Mouse (Mus musculus) hindbrain, embryonic 16.5 days (tissue): Measurements from ENCODE around the gene Zfp950. TPM values are rescaled to one million over a fixed set of nuclear protein-coding genes. Genes with fewer than 3 reads are reported as not detected.

Experiments
- ATAC-seq: fragments of 200-750 bp; cut with Nextera tagmentation; 2 replicates; pipeline ENCODE4 v1.8.0; 2017; ENCODE audit warnings: moderate TSS enrichment, moderate library complexity
- H3K27ac ChIP-seq: fragments of 300-500 bp; sonication (generic); 2 replicates; pipeline ENCODE4 v1.5.1; 2014; ENCODE audit warnings: low read depth, mild to moderate bottlenecking, control low read depth, low read length, moderate library complexity
- H3K27me3 ChIP-seq: fragments of 300-500 bp; sonication (generic); replicated peaks from 2 replicates; pipeline ENCODE4 v1.6.1; 2014; ENCODE audit warnings: low read length; ENCODE audit not compliant: control insufficient read depth, insufficient read depth
- H3K36me3 ChIP-seq: fragments of 300-500 bp; sonication (generic); 2 replicates; pipeline ENCODE4 v1.6.1; 2014; ENCODE audit warnings: mild to moderate bottlenecking, low read length, moderate library complexity, mixed read lengths; ENCODE audit not compliant: control insufficient read depth, insufficient read depth
- H3K4me1 ChIP-seq: fragments of 300-500 bp; sonication (generic); 2 replicates; pipeline ENCODE4 v1.6.1; 2014; ENCODE audit warnings: low read depth, low read length; ENCODE audit not compliant: control insufficient read depth, insufficient read depth
- H3K4me2 ChIP-seq: fragments of 300-500 bp; sonication (generic); 2 replicates; pipeline ENCODE4 v1.6.1; 2014; ENCODE audit warnings: mild to moderate bottlenecking, low read length, control low read depth, moderate library complexity
- H3K4me3 ChIP-seq: fragments of 300-500 bp; sonication (generic); 2 replicates; pipeline ENCODE4 v1.5.1; 2014; ENCODE audit warnings: mild to moderate bottlenecking, low read length, control low read depth, moderate library complexity
- H3K9ac ChIP-seq: fragments of 300-500 bp; sonication (generic); 2 replicates; pipeline ENCODE4 v1.6.1; 2014; ENCODE audit warnings: low read depth, mild to moderate bottlenecking, control low read depth, low read length, moderate library complexity
- H3K9me3 ChIP-seq: fragments of 300-500 bp; sonication (generic); 2 replicates; pipeline ENCODE4 v1.6.1; 2014; ENCODE audit warnings: mild to moderate bottlenecking, low read length, moderate library complexity; ENCODE audit not compliant: control insufficient read depth
- WGBS: fragments of 180-500 bp; shearing (Covaris S2); extraction: QIAGEN DNeasy Blood & Tissue Kit; methylation state at CpG from one replicate; pipeline ENCODE4 v1.1.7; 2014; 5-methylcytosine and 5-hydroxymethylcytosine counted together
- polyA plus RNA-seq: library from polyadenylated mRNA; unstranded; fragments of >200 nt; fragmentation: Nextera tagmentation; extraction: Ambion mirVana; gene quantifications from 2 replicates; pipeline ENCODE4 v1.2.1, GENCODE M21; 2015

The Zfp950 gene
- polyA plus RNA-seq, 1 experiment from 2014 or later = 47.8 TPM

- H3K4me1 ChIP-seq = no peaks in the 10 kb centered on the region
- H3K36me3 ChIP-seq = 0 out of 2 replicates have a peak, but pooled peaks cover 3% of the 10 kb centered on the region
- H3K27ac ChIP-seq = no peak overlapping the region
- H3K9ac ChIP-seq = no peak overlapping the region
- WGBS = 91% methylated on average over 3 of the region's 3 CpGs
- no peak for ATAC-seq
- H3K4me2 ChIP-seq = no peak overlapping the region
- H3K4me3 ChIP-seq = no peak overlapping the region
- no peaks in the 10 kb centered on the region for H3K27me3 ChIP-seq
- no peaks in the 10 kb centered on the region for H3K9me3 ChIP-seq
Measured at GRCm38 (mm10) chr19:61078622-61079021, 62.0 kb downstream of the Zfp950 start.

DNA sequence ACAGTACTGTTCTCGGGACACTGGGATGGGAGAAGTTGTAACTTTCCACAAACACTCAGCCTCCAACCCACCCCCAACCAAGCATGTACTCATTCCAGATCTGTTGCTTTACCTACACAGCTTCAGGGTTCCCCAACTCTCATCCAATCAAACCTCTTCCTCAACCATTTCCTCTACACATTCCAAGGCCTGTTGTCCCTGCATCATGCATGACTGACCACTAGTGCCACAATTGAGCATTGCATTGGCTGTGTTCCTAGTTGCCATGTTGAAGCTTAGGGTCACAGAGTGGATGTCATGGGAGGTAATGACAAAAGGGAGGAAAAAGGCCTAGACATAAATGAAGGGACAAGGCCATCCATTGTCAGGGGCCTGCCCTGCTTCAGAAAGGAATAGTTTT is 75.6 kb downstream of the Zfp950 start:
- H3K9ac ChIP-seq = no peak overlapping the region
- H3K9me3 ChIP-seq = no peaks in the 10 kb centered on the region
- no peak overlapping the region for H3K4me3 ChIP-seq
- H3K4me2 ChIP-seq = no peak overlapping the region
- no peak overlapping the region for H3K27ac ChIP-seq
- H3K27me3 ChIP-seq = no peaks in the 10 kb centered on the region
- no peaks in the 10 kb centered on the region for H3K4me1 ChIP-seq
- 86% methylated on average over 1 of the region's 1 CpGs for WGBS
- ATAC-seq = no peak
- no peaks in the 10 kb centered on the region; the same call in 1 of the 2 replicates for H3K36me3 ChIP-seq

- no peaks in the 10 kb centered on the region for H3K27me3 ChIP-seq
Measured at GRCm38 (mm10) chr19:61064386-61064785, 76.3 kb downstream of the Zfp950 start.

GRCm38 (mm10) chr19:61057581-61057980 is 83.1 kb downstream of the Zfp950 start:
- H3K4me3 ChIP-seq = no peak overlapping the region
- H3K27ac ChIP-seq = no peak overlapping the region
- no peaks in the 10 kb centered on the region for H3K27me3 ChIP-seq
- H3K4me2 ChIP-seq = no peak overlapping the region
- no peak for ATAC-seq
- H3K4me1 ChIP-seq = no peaks in the 10 kb centered on the region
- WGBS = 32% methylated on average over 3 of the region's 3 CpGs
- no peak overlapping the region for H3K9ac ChIP-seq
- peaks cover 2% of the 10 kb centered on the region for H3K9me3 ChIP-seq
- no peaks in the 10 kb centered on the region for H3K36me3 ChIP-seq

More at GRCm38 (mm10) chr19:61064386-61064785, 76.3 kb downstream of the Zfp950 start:
- Histone ChIP-seq H3K36me3 (no peaks in the 10 kb centered on the region; the same call in 1 of the 2 replicates), H3K4me2 (no peak overlapping the region), H3K27ac (no peak overlapping the region), H3K9ac (no peak overlapping the region), H3K9me3 (no peaks in the 10 kb centered on the region), H3K4me1 (no peaks in the 10 kb centered on the region), H3K4me3 (no peak overlapping the region)
- WGBS = 87% methylated on average over 3 of the region's 3 CpGs
- no peak for ATAC-seq

GRCm38 (mm10) chr19:61056783-61057410 is 83.7 kb downstream of the Zfp950 start:
- H3K36me3 ChIP-seq = no peaks in the 10 kb centered on the region
- no peak overlapping the region for H3K9ac ChIP-seq
- WGBS = 69% methylated on average over 5 of the region's 5 CpGs
- H3K27me3 ChIP-seq = no peaks in the 10 kb centered on the region
- no peak for ATAC-seq
- H3K9me3 ChIP-seq = peaks cover 2% of the 10 kb centered on the region
- H3K27ac ChIP-seq = no peak overlapping the region
- no peaks in the 10 kb centered on the region for H3K4me1 ChIP-seq
- no peak overlapping the region for H3K4me3 ChIP-seq
- H3K4me2 ChIP-seq = no peak overlapping the region

- no peaks in the 10 kb centered on the region for H3K27me3 ChIP-seq
- no peak for ATAC-seq
- H3K9ac ChIP-seq = no peak overlapping the region
- H3K4me3 ChIP-seq = no peak overlapping the region
- H3K27ac ChIP-seq = no peak overlapping the region
- no peak overlapping the region for H3K4me2 ChIP-seq
- H3K36me3 ChIP-seq = no peaks in the 10 kb centered on the region
- H3K9me3 ChIP-seq = peaks cover 2% of the 10 kb centered on the region
- H3K4me1 ChIP-seq = no peaks in the 10 kb centered on the region
Measured at GRCm38 (mm10) chr19:61052786-61053185, 87.9 kb downstream of the Zfp950 start.

- H3K36me3 ChIP-seq = no peaks in the 10 kb centered on the region
- H3K27me3 ChIP-seq = no peaks in the 10 kb centered on the region
- no peak for ATAC-seq
- H3K4me2 ChIP-seq = no peak overlapping the region
- H3K4me1 ChIP-seq = no peaks in the 10 kb centered on the region
- H3K9ac ChIP-seq = no peak overlapping the region
- peaks cover 2% of the 10 kb centered on the region for H3K9me3 ChIP-seq
- H3K4me3 ChIP-seq = no peak overlapping the region
- no peak overlapping the region for H3K27ac ChIP-seq
Measured at GRCm38 (mm10) chr19:61052008-61052407, 88.6 kb downstream of the Zfp950 start.

GRCm38 (mm10) chr19:61051151-61051550 is 89.5 kb downstream of the Zfp950 start:
- no peak overlapping the region for H3K4me3 ChIP-seq
- peaks cover 2% of the 10 kb centered on the region for H3K9me3 ChIP-seq
- H3K27ac ChIP-seq = no peak overlapping the region
- no peaks in the 10 kb centered on the region for H3K27me3 ChIP-seq
- no peaks in the 10 kb centered on the region for H3K36me3 ChIP-seq
- no peak for ATAC-seq
- WGBS = 95% methylated on average over 1 of the region's 1 CpGs
- H3K4me2 ChIP-seq = no peak overlapping the region
- no peak overlapping the region for H3K9ac ChIP-seq
- no peaks in the 10 kb centered on the region for H3K4me1 ChIP-seq

- WGBS = 75% methylated on average over 1 of the region's 1 CpGs
- H3K27ac ChIP-seq = no peak overlapping the region
Measured at GRCm38 (mm10) chr19:61049413-61049812, 91.2 kb downstream of the Zfp950 start.

More at GRCm38 (mm10) chr19:61049413-61049812, 91.2 kb downstream of the Zfp950 start:
- no peak overlapping the region for H3K9ac ChIP-seq
- no peaks in the 10 kb centered on the region for H3K36me3 ChIP-seq
- H3K9me3 ChIP-seq = peaks cover 2% of the 10 kb centered on the region
- ATAC-seq = no peak
- H3K4me3 ChIP-seq = no peak overlapping the region
- H3K4me1 ChIP-seq = no peaks in the 10 kb centered on the region
- no peaks in the 10 kb centered on the region for H3K27me3 ChIP-seq
- no peak overlapping the region for H3K4me2 ChIP-seq
